10 mouse cellular contexts compared by ENCODE assay signal in the genomic region with DNA sequence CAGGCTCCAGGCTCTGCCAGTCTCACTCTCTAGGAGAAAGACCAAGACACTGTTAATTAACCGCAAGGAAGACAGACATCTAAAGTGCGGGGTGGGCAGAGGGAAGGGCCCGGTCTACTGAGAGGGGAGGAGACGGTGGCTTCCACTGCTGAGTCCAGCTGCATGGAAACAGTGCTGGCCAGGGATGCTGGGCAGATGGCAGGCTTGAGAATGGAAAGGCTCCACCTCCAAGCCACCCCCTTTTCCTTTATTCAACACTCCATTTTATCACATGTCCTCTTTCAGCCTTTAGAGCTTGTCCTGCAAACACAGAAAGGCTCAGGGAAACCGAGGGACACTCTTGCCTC.
A peak's percentile ranks its signal among the peaks of the same experiment; 100 is the strongest.
DNase-seq lines count a peak whose midpoint lies in the region; ATAC-seq and TF ChIP-seq lines count a peak whose summit lies in the region.
"Had no signal": no experiment of that assay in that cellular context is flagged by ENCODE, and none has a peak within 500 bp of the region (broad histone marks: within the 10 kb centered on the region; RNA-seq: fewer than 3 reads in every experiment).

No protein-coding gene starts in this region.

- no peaks in the 10 kb centered on the region for H3K36me3 ChIP-seq in lung, embryonic 14.5 days (ENCODE audit: insufficient read depth)
- H3K36me3 ChIP-seq in forebrain, embryonic 12.5 days (replicated peaks): no peaks in the 10 kb centered on the region
- no peaks in the 10 kb centered on the region for H3K36me3 ChIP-seq in midbrain, embryonic 10.5 days

- no peak overlapping the region for H3K4me2 ChIP-seq in lung, embryonic 14.5 days
- H3K4me2 ChIP-seq in forebrain, embryonic 12.5 days: peak overlapping the region; percentile 13; the same call in 1 of the 2 replicates

- H3K9ac ChIP-seq in lung, embryonic 14.5 days: no peak overlapping the region
- H3K9ac ChIP-seq in forebrain, embryonic 12.5 days: no peak overlapping the region
- H3K9ac ChIP-seq: liver, postnatal 0 days had no signal

- ATAC-seq in lung, embryonic 14.5 days (ENCODE audit: insufficient read depth): peak; percentile 56; the same call in 1 of the 2 replicates
- peak; percentile 78 for ATAC-seq in forebrain, embryonic 12.5 days (ENCODE audit: low FRiP score)
- ATAC-seq in erythroid progenitor cell, adult 5-6 weeks (replicated peaks; ENCODE audit: low FRiP score, poor library complexity, severe bottlenecking): no peak
- ATAC-seq: liver, postnatal 0 days had no signal

- no peaks in the 10 kb centered on the region for H3K9me3 ChIP-seq in lung, embryonic 14.5 days (ENCODE audit: low read depth, low read length)
- H3K9me3 ChIP-seq in forebrain, embryonic 12.5 days: no peaks in the 10 kb centered on the region
- no peaks in the 10 kb centered on the region for H3K9me3 ChIP-seq in midbrain, embryonic 10.5 days (replicated peaks)

- WGBS in lung, embryonic 14.5 days: 35% methylated on average over 5 of the region's 5 CpGs
- WGBS in lung, adult 2 months: 45% methylated on average over 5 of the region's 5 CpGs
- WGBS in forebrain, embryonic 12.5 days: 21% methylated on average over 5 of the region's 5 CpGs
- WGBS in midbrain, embryonic 10.5 days: 50% methylated on average over 5 of the region's 5 CpGs

- TF ChIP-seq POLR2A in lung, adult 2 months (IDR thresholded peaks at IDR 0.05; ENCODE audit: borderline replicate concordance, extremely low read depth, low read depth, low read length): no peak

- peak; percentile 27 for DNase-seq in lung, embryonic 14.5 days
- no peak for DNase-seq in lung, adult 2 months
- no peak for DNase-seq in midbrain, embryonic 10.5 days (ENCODE audit: low spot score)
- DNase-seq in retina, postnatal 1 day: peak; percentile 78
- no peak for DNase-seq in ovary, postnatal 14 days (ENCODE audit: low spot score)
- DNase-seq: thymus, postnatal 14 days had no signal

- TF ChIP-seq CTCF in lung, embryonic 14.5 days (IDR thresholded peaks at IDR 0.05; ENCODE audit: low read depth): no peak
- no peak for TF ChIP-seq CTCF in lung, adult 2 months (IDR thresholded peaks at IDR 0.05; ENCODE audit: insufficient read depth, low read length)

- H3K27ac ChIP-seq in lung, embryonic 14.5 days (ENCODE audit: low read depth): no peak overlapping the region
- peak overlapping the region; percentile 87 for H3K27ac ChIP-seq in forebrain, embryonic 12.5 days
- peak overlapping the region; percentile 76 for H3K27ac ChIP-seq in midbrain, embryonic 10.5 days (replicated peaks)

- 0 out of 2 replicates have a peak, but pooled peaks cover under 1% of the 10 kb centered on the region for H3K27me3 ChIP-seq in lung, embryonic 14.5 days (ENCODE audit: insufficient read depth, low read length)
- peaks cover 29% of the 10 kb centered on the region; the same call in 1 of the 2 replicates for H3K27me3 ChIP-seq in forebrain, embryonic 12.5 days
- peaks cover 15% of the 10 kb centered on the region for H3K27me3 ChIP-seq in midbrain, embryonic 10.5 days (ENCODE audit: low read depth, poor library complexity, severe bottlenecking)

- H3K4me3 ChIP-seq in lung, embryonic 14.5 days (ENCODE audit: low read depth, low read length): no peak overlapping the region
- no peak overlapping the region for H3K4me3 ChIP-seq in lung, adult 2 months (replicated peaks; ENCODE audit: extremely low read depth, low read depth, low read length)
- H3K4me3 ChIP-seq in forebrain, embryonic 12.5 days (replicated peaks): no peak overlapping the region
- no peak overlapping the region for H3K4me3 ChIP-seq in midbrain, embryonic 10.5 days
- H3K4me3 ChIP-seq: myocyte had no signal

- no peaks in the 10 kb centered on the region for H3K4me1 ChIP-seq in lung, embryonic 14.5 days (ENCODE audit: insufficient read depth)
- no peaks in the 10 kb centered on the region for H3K4me1 ChIP-seq in lung, adult 2 months (ENCODE audit: control insufficient read depth, insufficient read depth, low read length)
- H3K4me1 ChIP-seq in forebrain, embryonic 12.5 days: peaks cover 27% of the 10 kb centered on the region
- H3K4me1 ChIP-seq in midbrain, embryonic 10.5 days: peaks cover 34% of the 10 kb centered on the region

Comparison
In these comparisons a context has a peak if more than half of its experiments do, and no peak if none do; other contexts are left out.
1. DNase-seq: peak in lung, embryonic 14.5 days (single experiment) and retina, postnatal 1 day (single experiment); none in lung, adult 2 months (single experiment), midbrain, embryonic 10.5 days (single experiment) and ovary, postnatal 14 days (single experiment).